Mouse (Mus musculus): ENCODE measurements around the gene Fcgrt.

- TF ChIP-seq MAFK (IDR thresholded peaks at IDR 0.05; ENCODE audit: insufficient read depth, low read depth, low read length), result no peak
- no peak for TF ChIP-seq ZC3H11A (IDR thresholded peaks at IDR 0.05; ENCODE audit: borderline replicate concordance, low read depth, low read length)
- TF ChIP-seq ZNF384 (IDR thresholded peaks at IDR 0.05; ENCODE audit: low read depth, low read length), result no peak
- no peak for TF ChIP-seq HCFC1 (IDR thresholded peaks at IDR 0.05; ENCODE audit: borderline replicate concordance, insufficient read depth, low read length)
- no peak for TF ChIP-seq CHD2 (IDR thresholded peaks at IDR 0.05; ENCODE audit: low read depth, low read length)
Measured at GRCm38 (mm10) chr7:45145460-45145859, 41.8 kb upstream of the Fcgrt start.

Measured in ES-E14 (cell line).